Mouse (Mus musculus): ENCODE data around the gene Utp6. TPM values are rescaled to one million over a fixed set of nuclear protein-coding genes. Genes with fewer than 3 reads are reported as not detected.

The Utp6 gene
- polyA plus RNA-seq, 1 experiment from 2014 or later: 44.7 TPM

- H3K36me3 ChIP-seq (ENCODE audit: control insufficient read depth, insufficient read depth, low read length): no peaks in the 10 kb centered on the region
- no peaks in the 10 kb centered on the region for H3K27me3 ChIP-seq (replicated peaks; ENCODE audit: control insufficient read depth, insufficient read depth, low read length)
- H3K9ac ChIP-seq (ENCODE audit: low read depth, low read length): no peak overlapping the region
- no peak for ATAC-seq
- no peak overlapping the region for H3K4me3 ChIP-seq (ENCODE audit: low read length)
- no peaks in the 10 kb centered on the region for H3K4me1 ChIP-seq (ENCODE audit: control insufficient read depth, insufficient read depth, low read length)
- no peak overlapping the region for H3K27ac ChIP-seq (ENCODE audit: low read length)
- no peak overlapping the region for H3K4me2 ChIP-seq (ENCODE audit: low read depth, low read length)
- 75% methylated on average over 3 of the region's 3 CpGs for WGBS
- no peaks in the 10 kb centered on the region for H3K9me3 ChIP-seq (ENCODE audit: control insufficient read depth, low read length)
Observed at GRCm38 (mm10) chr11:79922157-79922556, 40.0 kb downstream of the Utp6 start.

GRCm38 (mm10) chr11:79920505-79921025, 41.6 kb downstream of the Utp6 start:
- Histone ChIP-seq H3K27ac (ENCODE audit: low read length) (no peak overlapping the region), H3K4me3 (ENCODE audit: low read length) (no peak overlapping the region), H3K9me3 (ENCODE audit: control insufficient read depth, low read length) (no peaks in the 10 kb centered on the region), H3K4me1 (ENCODE audit: control insufficient read depth, insufficient read depth, low read length) (no peaks in the 10 kb centered on the region), H3K9ac (ENCODE audit: low read depth, low read length) (no peak overlapping the region), H3K4me2 (ENCODE audit: low read depth, low read length) (no peak overlapping the region), H3K27me3 (replicated peaks; ENCODE audit: control insufficient read depth, insufficient read depth, low read length) (no peaks in the 10 kb centered on the region), H3K36me3 (ENCODE audit: control insufficient read depth, insufficient read depth, low read length) (no peaks in the 10 kb centered on the region)
- WGBS: 33% methylated on average over 5 of the region's 5 CpGs
- ATAC-seq: peak; percentile 63

- Histone ChIP-seq H3K36me3 (ENCODE audit: control insufficient read depth, insufficient read depth, low read length) (no peaks in the 10 kb centered on the region), H3K4me1 (ENCODE audit: control insufficient read depth, insufficient read depth, low read length) (no peaks in the 10 kb centered on the region), H3K27ac (ENCODE audit: low read length) (no peak overlapping the region), H3K9me3 (ENCODE audit: control insufficient read depth, low read length) (no peaks in the 10 kb centered on the region), H3K9ac (ENCODE audit: low read depth, low read length) (no peak overlapping the region), H3K4me3 (ENCODE audit: low read length) (no peak overlapping the region), H3K4me2 (ENCODE audit: low read depth, low read length) (no peak overlapping the region; the same call in 1 of the 2 replicates), H3K27me3 (replicated peaks; ENCODE audit: control insufficient read depth, insufficient read depth, low read length) (no peaks in the 10 kb centered on the region)
- WGBS: 16% methylated on average over 13 of the region's 13 CpGs
- peak; percentile 78 for ATAC-seq
Observed at GRCm38 (mm10) chr11:79919685-79920504, 42.3 kb downstream of the Utp6 start.

GRCm38 (mm10) chr11:79915696-79916349, 46.4 kb downstream of the Utp6 start:
- WGBS: 58% methylated on average over 9 of the region's 9 CpGs
- Histone ChIP-seq H3K27me3 (replicated peaks; ENCODE audit: control insufficient read depth, insufficient read depth, low read length) (no peaks in the 10 kb centered on the region), H3K9ac (ENCODE audit: low read depth, low read length) (no peak overlapping the region), H3K4me2 (ENCODE audit: low read depth, low read length) (no peak overlapping the region), H3K9me3 (ENCODE audit: control insufficient read depth, low read length) (no peaks in the 10 kb centered on the region), H3K27ac (ENCODE audit: low read length) (no peak overlapping the region), H3K4me3 (ENCODE audit: low read length) (no peak overlapping the region), H3K36me3 (ENCODE audit: control insufficient read depth, insufficient read depth, low read length) (no peaks in the 10 kb centered on the region), H3K4me1 (ENCODE audit: control insufficient read depth, insufficient read depth, low read length) (no peaks in the 10 kb centered on the region)
- ATAC-seq: no peak

- no peaks in the 10 kb centered on the region for H3K27me3 ChIP-seq (replicated peaks; ENCODE audit: control insufficient read depth, insufficient read depth, low read length)
- H3K4me1 ChIP-seq (ENCODE audit: control insufficient read depth, insufficient read depth, low read length): peaks cover 9% of the 10 kb centered on the region
- no peak overlapping the region for H3K9ac ChIP-seq (ENCODE audit: low read depth, low read length)
- H3K4me3 ChIP-seq (ENCODE audit: low read length): no peak overlapping the region
- H3K9me3 ChIP-seq (ENCODE audit: control insufficient read depth, low read length): no peaks in the 10 kb centered on the region
- H3K27ac ChIP-seq (ENCODE audit: low read length): no peak overlapping the region
- WGBS: 58% methylated on average over 14 of the region's 14 CpGs
- H3K36me3 ChIP-seq (ENCODE audit: control insufficient read depth, insufficient read depth, low read length): no peaks in the 10 kb centered on the region
- ATAC-seq: peak; percentile 53; the same call in 1 of the 2 replicates
- no peak overlapping the region for H3K4me2 ChIP-seq (ENCODE audit: low read depth, low read length)
Observed at GRCm38 (mm10) chr11:79908600-79909483, 53.3 kb downstream of the Utp6 start.

GRCm38 (mm10) chr11:79906920-79907319, 55.3 kb downstream of the Utp6 start:
- peaks cover 9% of the 10 kb centered on the region for H3K4me1 ChIP-seq (ENCODE audit: control insufficient read depth, insufficient read depth, low read length)
- no peak overlapping the region for H3K9ac ChIP-seq (ENCODE audit: low read depth, low read length)
- no peak for ATAC-seq
- H3K27me3 ChIP-seq (replicated peaks; ENCODE audit: control insufficient read depth, insufficient read depth, low read length): no peaks in the 10 kb centered on the region
- H3K36me3 ChIP-seq (ENCODE audit: control insufficient read depth, insufficient read depth, low read length): no peaks in the 10 kb centered on the region
- H3K4me2 ChIP-seq (ENCODE audit: low read depth, low read length): no peak overlapping the region
- H3K9me3 ChIP-seq (ENCODE audit: control insufficient read depth, low read length): no peaks in the 10 kb centered on the region
- H3K4me3 ChIP-seq (ENCODE audit: low read length): no peak overlapping the region
- WGBS: 60% methylated on average over 9 of the region's 9 CpGs
- no peak overlapping the region for H3K27ac ChIP-seq (ENCODE audit: low read length)

GRCm38 (mm10) chr11:79902881-79903481, 59.2 kb downstream of the Utp6 start:
- Histone ChIP-seq H3K27me3 (replicated peaks; ENCODE audit: control insufficient read depth, insufficient read depth, low read length) (no peaks in the 10 kb centered on the region), H3K4me3 (ENCODE audit: low read length) (no peak overlapping the region), H3K4me2 (ENCODE audit: low read depth, low read length) (no peak overlapping the region), H3K9me3 (ENCODE audit: control insufficient read depth, low read length) (no peaks in the 10 kb centered on the region), H3K27ac (ENCODE audit: low read length) (no peak overlapping the region), H3K36me3 (ENCODE audit: control insufficient read depth, insufficient read depth, low read length) (no peaks in the 10 kb centered on the region), H3K9ac (ENCODE audit: low read depth, low read length) (no peak overlapping the region), H3K4me1 (ENCODE audit: control insufficient read depth, insufficient read depth, low read length) (no peaks in the 10 kb centered on the region)
- ATAC-seq: no peak; the same call in 1 of the 2 replicates
- 59% methylated on average over 6 of the region's 6 CpGs for WGBS

GRCm38 (mm10) chr11:79901146-79901545, 61.0 kb downstream of the Utp6 start:
- Histone ChIP-seq H3K36me3 (ENCODE audit: control insufficient read depth, insufficient read depth, low read length) (no peaks in the 10 kb centered on the region), H3K9ac (ENCODE audit: low read depth, low read length) (no peak overlapping the region), H3K9me3 (ENCODE audit: control insufficient read depth, low read length) (no peaks in the 10 kb centered on the region), H3K4me3 (ENCODE audit: low read length) (no peak overlapping the region), H3K4me1 (ENCODE audit: control insufficient read depth, insufficient read depth, low read length) (no peaks in the 10 kb centered on the region), H3K4me2 (ENCODE audit: low read depth, low read length) (no peak overlapping the region), H3K27me3 (replicated peaks; ENCODE audit: control insufficient read depth, insufficient read depth, low read length) (no peaks in the 10 kb centered on the region), H3K27ac (ENCODE audit: low read length) (no peak overlapping the region)
- 87% methylated on average over 6 of the region's 6 CpGs for WGBS
- no peak for ATAC-seq

All from intestine, embryonic 16.5 days (tissue).